Mouse (Mus musculus) brain, embryonic 14.5 days (tissue): ENCODE measurements at regions not wholly inside any gene's neighbourhood (a gene's known extent, or its start where the extent isn't known, plus 50 kb on each side); places are given as distances from the start of the nearest gene placed in this dataset.

Source experiments
- DNase-seq: peaks from one replicate; pipeline ENCODE4 v3.0.0-alpha.2; 2011; ENCODE audit warnings: low read depth
- CTCF ChIP-seq: fragments of 200-500 bp; IDR thresholded peaks from 2 replicates; pipeline ENCODE4 v1.5.1; 2012; ENCODE audit warnings: inconsistent platforms, mild to moderate bottlenecking, moderate library complexity, borderline replicate concordance; ENCODE audit not compliant: insufficient read depth, insufficient read length; ENCODE audit errors: extremely low read depth
- POLR2A ChIP-seq: fragments of 200-500 bp; IDR thresholded peaks from 2 replicates; pipeline ENCODE4 v1.6.1; 2012; ENCODE audit warnings: mild to moderate bottlenecking, inconsistent platforms, borderline replicate concordance; ENCODE audit not compliant: poor library complexity, insufficient read depth, insufficient read length, severe bottlenecking; ENCODE audit errors: extremely low read depth

GRCm38 (mm10) chr5:26206766-26207122 lies 50.7 kb upstream of the Gm7361 start:
- TF ChIP-seq POLR2A (no peak), CTCF (no peak)
- peak; percentile 45 for DNase-seq

- DNase-seq = peak; percentile 16
Measured at GRCm38 (mm10) chr5:26206066-26206765, 51.3 kb upstream of the Gm7361 start.

GRCm38 (mm10) chr5:26202471-26202870 lies 55.0 kb upstream of the Gm7361 start:
- no peak for DNase-seq
- TF ChIP-seq CTCF (no peak), POLR2A (no peak)

More at GRCm38 (mm10) chr5:26206066-26206765, 51.3 kb upstream of the Gm7361 start:
- no peak for TF ChIP-seq CTCF
- no peak for TF ChIP-seq POLR2A

GRCm38 (mm10) chr5:26189377-26189776 lies 68.1 kb upstream of the Gm7361 start:
- TF ChIP-seq CTCF = peak; percentile 58; the same call in 1 of the 2 replicates
- TF ChIP-seq POLR2A = no peak
- DNase-seq = peak; percentile 57

GRCm38 (mm10) chr5:26187212-26187611 lies 66.0 kb upstream of the Gm10220 start:
- TF ChIP-seq POLR2A (no peak), CTCF (no peak)
- DNase-seq = no peak

- peak; percentile 25 for DNase-seq
- TF ChIP-seq POLR2A = no peak
- TF ChIP-seq CTCF = no peak
Measured at GRCm38 (mm10) chr5:26185417-26185816, 64.2 kb upstream of the Gm10220 start.

GRCm38 (mm10) chr5:26176064-26176463 lies 54.8 kb upstream of the Gm10220 start:
- TF ChIP-seq POLR2A (no peak), CTCF (no peak)
- peak; percentile 48 for DNase-seq

GRCm38 (mm10) chr5:26171662-26172384 lies 50.6 kb upstream of the Gm10220 start:
- DNase-seq = peak; percentile 20
- no peak for TF ChIP-seq CTCF

- no peak for TF ChIP-seq CTCF
- TF ChIP-seq POLR2A = no peak
- DNase-seq = no peak
Measured at GRCm38 (mm10) chr5:26170717-26171500, 49.7 kb upstream of the Gm10220 start.
